Mouse (Mus musculus): ENCODE results near the gene Rgs3. TPM values are rescaled to one million over a fixed set of nuclear protein-coding genes. Genes with fewer than 3 reads are reported as not detected.
A peak's percentile ranks its signal among the peaks of the same experiment; 100 is the strongest.

Gene Rgs3
- polyA plus RNA-seq, 1 experiment from 2014 or later: 35.4 TPM

- no peak for DNase-seq (ENCODE audit: low spot score)
- H3K27me3 ChIP-seq (replicated peaks; ENCODE audit: low read depth, poor library complexity, severe bottlenecking): no peaks in the 10 kb centered on the region
- H3K27ac ChIP-seq (replicated peaks): no peak overlapping the region
- 82% methylated on average over 7 of the region's 7 CpGs for WGBS
- H3K4me1 ChIP-seq: 0 out of 2 replicates have a peak, but pooled peaks cover 3% of the 10 kb centered on the region
- H3K36me3 ChIP-seq (replicated peaks): no peaks in the 10 kb centered on the region
- no peaks in the 10 kb centered on the region for H3K9me3 ChIP-seq
- H3K4me3 ChIP-seq: no peak overlapping the region
These were observed 151.5 kb downstream of the Rgs3 start for GRCm38 (mm10) chr4:62711159-62711558.

GRCm38 (mm10) chr4:62711582-62711981 is 151.9 kb downstream of the Rgs3 start:
- Histone ChIP-seq H3K9me3 (no peaks in the 10 kb centered on the region), H3K27ac (replicated peaks) (no peak overlapping the region), H3K36me3 (replicated peaks) (no peaks in the 10 kb centered on the region), H3K4me1 (no peaks in the 10 kb centered on the region), H3K4me3 (no peak overlapping the region), H3K27me3 (replicated peaks; ENCODE audit: low read depth, poor library complexity, severe bottlenecking) (no peaks in the 10 kb centered on the region)
- DNase-seq (ENCODE audit: low spot score): no peak
- 70% methylated on average over 4 of the region's 4 CpGs for WGBS

- DNase-seq (ENCODE audit: low spot score): no peak
- no peaks in the 10 kb centered on the region for H3K27me3 ChIP-seq (replicated peaks; ENCODE audit: low read depth, poor library complexity, severe bottlenecking)
- H3K4me3 ChIP-seq: no peak overlapping the region
- H3K36me3 ChIP-seq (replicated peaks): no peaks in the 10 kb centered on the region
- 0 out of 2 replicates have a peak, but pooled peaks cover 10% of the 10 kb centered on the region for H3K9me3 ChIP-seq
- no peak overlapping the region for H3K27ac ChIP-seq (replicated peaks)
- peaks cover 18% of the 10 kb centered on the region for H3K4me1 ChIP-seq
These were observed 161.2 kb downstream of the Rgs3 start for GRCm38 (mm10) chr4:62720861-62721260.

GRCm38 (mm10) chr4:62722021-62722426 is 162.4 kb downstream of the Rgs3 start:
- H3K4me3 ChIP-seq: 0 out of 2 replicates have a peak overlapping the region, but pooled peaks have one; percentile 23
- WGBS: 20% methylated on average over 3 of the region's 3 CpGs
- H3K9me3 ChIP-seq: 0 out of 2 replicates have a peak, but pooled peaks cover 10% of the 10 kb centered on the region
- no peaks in the 10 kb centered on the region for H3K36me3 ChIP-seq (replicated peaks)
- peak overlapping the region; percentile 84 for H3K27ac ChIP-seq (replicated peaks)
- peak; percentile 58 for DNase-seq (ENCODE audit: low spot score)
- peaks cover 23% of the 10 kb centered on the region for H3K4me1 ChIP-seq
- no peaks in the 10 kb centered on the region for H3K27me3 ChIP-seq (replicated peaks; ENCODE audit: low read depth, poor library complexity, severe bottlenecking)

GRCm38 (mm10) chr4:62723795-62724194 is 164.1 kb downstream of the Rgs3 start:
- DNase-seq (ENCODE audit: low spot score): no peak
- Histone ChIP-seq H3K27me3 (replicated peaks; ENCODE audit: low read depth, poor library complexity, severe bottlenecking) (no peaks in the 10 kb centered on the region), H3K4me3 (no peak overlapping the region), H3K9me3 (0 out of 2 replicates have a peak, but pooled peaks cover 9% of the 10 kb centered on the region), H3K36me3 (replicated peaks) (no peaks in the 10 kb centered on the region), H3K4me1 (peaks cover 41% of the 10 kb centered on the region), H3K27ac (replicated peaks) (no peak overlapping the region)
- 92% methylated on average over 5 of the region's 5 CpGs for WGBS

- Histone ChIP-seq H3K27me3 (replicated peaks; ENCODE audit: low read depth, poor library complexity, severe bottlenecking) (no peaks in the 10 kb centered on the region), H3K4me1 (peaks cover 46% of the 10 kb centered on the region), H3K9me3 (0 out of 2 replicates have a peak, but pooled peaks cover 5% of the 10 kb centered on the region), H3K27ac (replicated peaks) (no peak overlapping the region), H3K36me3 (replicated peaks) (no peaks in the 10 kb centered on the region), H3K4me3 (no peak overlapping the region)
- WGBS: 87% methylated on average over 5 of the region's 5 CpGs
- no peak for DNase-seq (ENCODE audit: low spot score)
These were observed 166.8 kb downstream of the Rgs3 start for GRCm38 (mm10) chr4:62726282-62726937.

GRCm38 (mm10) chr4:62727541-62728303 is 168.1 kb downstream of the Rgs3 start:
- H3K4me1 ChIP-seq: peaks cover 44% of the 10 kb centered on the region
- no peaks in the 10 kb centered on the region for H3K36me3 ChIP-seq (replicated peaks)
- DNase-seq (ENCODE audit: low spot score): no peak
- 65% methylated on average over 20 of the region's 20 CpGs for WGBS
- peak overlapping the region; percentile 59; the same call in 1 of the 2 replicates for H3K27ac ChIP-seq (replicated peaks)
- 0 out of 2 replicates have a peak, but pooled peaks cover 5% of the 10 kb centered on the region for H3K9me3 ChIP-seq
- H3K4me3 ChIP-seq: no peak overlapping the region
- H3K27me3 ChIP-seq (replicated peaks; ENCODE audit: low read depth, poor library complexity, severe bottlenecking): no peaks in the 10 kb centered on the region

GRCm38 (mm10) chr4:62728471-62728870 is 168.8 kb downstream of the Rgs3 start:
- H3K4me1 ChIP-seq: peaks cover 45% of the 10 kb centered on the region
- H3K27me3 ChIP-seq (replicated peaks; ENCODE audit: low read depth, poor library complexity, severe bottlenecking): no peaks in the 10 kb centered on the region
- no peak overlapping the region for H3K4me3 ChIP-seq
- H3K9me3 ChIP-seq: 0 out of 2 replicates have a peak, but pooled peaks cover 5% of the 10 kb centered on the region
- no peaks in the 10 kb centered on the region for H3K36me3 ChIP-seq (replicated peaks)
- DNase-seq (ENCODE audit: low spot score): no peak
- 0 out of 2 replicates have a peak overlapping the region, but pooled peaks have one; percentile 10 for H3K27ac ChIP-seq (replicated peaks)
- WGBS: 91% methylated on average over 6 of the region's 6 CpGs

GRCm38 (mm10) chr4:62729191-62729590 is 169.5 kb downstream of the Rgs3 start:
- Histone ChIP-seq H3K4me1 (peaks cover 53% of the 10 kb centered on the region), H3K4me3 (no peak overlapping the region), H3K9me3 (0 out of 2 replicates have a peak, but pooled peaks cover 5% of the 10 kb centered on the region), H3K27ac (replicated peaks) (no peak overlapping the region), H3K27me3 (replicated peaks; ENCODE audit: low read depth, poor library complexity, severe bottlenecking) (no peaks in the 10 kb centered on the region), H3K36me3 (replicated peaks) (no peaks in the 10 kb centered on the region)
- 84% methylated on average over 4 of the region's 4 CpGs for WGBS
- no peak for DNase-seq (ENCODE audit: low spot score)

GRCm38 (mm10) chr4:62729941-62730340 is 170.3 kb downstream of the Rgs3 start:
- Histone ChIP-seq H3K27me3 (replicated peaks; ENCODE audit: low read depth, poor library complexity, severe bottlenecking) (no peaks in the 10 kb centered on the region), H3K27ac (replicated peaks) (0 out of 2 replicates have a peak overlapping the region, but pooled peaks have one; percentile 1), H3K36me3 (replicated peaks) (no peaks in the 10 kb centered on the region), H3K4me3 (no peak overlapping the region), H3K9me3 (0 out of 2 replicates have a peak, but pooled peaks cover 5% of the 10 kb centered on the region), H3K4me1 (peaks cover 57% of the 10 kb centered on the region)
- DNase-seq (ENCODE audit: low spot score): no peak
- 79% methylated on average over 5 of the region's 5 CpGs for WGBS

- peak overlapping the region; percentile 44; the same call in 1 of the 2 replicates for H3K27ac ChIP-seq (replicated peaks)
- peaks cover 66% of the 10 kb centered on the region for H3K4me1 ChIP-seq
- WGBS: 81% methylated on average over 3 of the region's 3 CpGs
- H3K27me3 ChIP-seq (replicated peaks; ENCODE audit: low read depth, poor library complexity, severe bottlenecking): no peaks in the 10 kb centered on the region
- no peak overlapping the region for H3K4me3 ChIP-seq
- DNase-seq (ENCODE audit: low spot score): no peak
- H3K36me3 ChIP-seq (replicated peaks): no peaks in the 10 kb centered on the region
- H3K9me3 ChIP-seq: no peaks in the 10 kb centered on the region
These were observed 171.2 kb downstream of the Rgs3 start for GRCm38 (mm10) chr4:62730861-62731260.

- 84% methylated on average over 6 of the region's 6 CpGs for WGBS
- H3K4me1 ChIP-seq: peaks cover 69% of the 10 kb centered on the region
- no peak overlapping the region for H3K4me3 ChIP-seq
- H3K27ac ChIP-seq (replicated peaks): peak overlapping the region; percentile 72
- H3K27me3 ChIP-seq (replicated peaks; ENCODE audit: low read depth, poor library complexity, severe bottlenecking): no peaks in the 10 kb centered on the region
- H3K9me3 ChIP-seq: no peaks in the 10 kb centered on the region
- no peaks in the 10 kb centered on the region for H3K36me3 ChIP-seq (replicated peaks)
- DNase-seq (ENCODE audit: low spot score): no peak
These were observed 171.9 kb downstream of the Rgs3 start for GRCm38 (mm10) chr4:62731531-62732063.

All from embryonic facial prominence, embryonic 10.5 days (tissue).